Mouse (Mus musculus) splenic B cell, adult 2 months (primary cell): Measurements from ENCODE around the gene Cntn6.

Experiments used
- DNase-seq: peaks from one replicate; pipeline ENCODE4 v3.0.0-alpha.2; 2011; ENCODE audit warnings: low read depth, low spot score
- H3K27me3 ChIP-seq: 2 replicates; pipeline ENCODE4 v1.6.1; 2012; ENCODE audit warnings: mild to moderate bottlenecking, low read length, moderate library complexity, mixed read lengths; ENCODE audit not compliant: control insufficient read depth, poor library complexity, insufficient read depth, severe bottlenecking
- H3K36me3 ChIP-seq: 2 replicates; pipeline ENCODE4 v1.6.1; 2012; ENCODE audit warnings: mild to moderate bottlenecking, low read length, moderate library complexity, mixed read lengths; ENCODE audit not compliant: control insufficient read depth, poor library complexity, insufficient read depth, severe bottlenecking

The Cntn6 gene

DNA sequence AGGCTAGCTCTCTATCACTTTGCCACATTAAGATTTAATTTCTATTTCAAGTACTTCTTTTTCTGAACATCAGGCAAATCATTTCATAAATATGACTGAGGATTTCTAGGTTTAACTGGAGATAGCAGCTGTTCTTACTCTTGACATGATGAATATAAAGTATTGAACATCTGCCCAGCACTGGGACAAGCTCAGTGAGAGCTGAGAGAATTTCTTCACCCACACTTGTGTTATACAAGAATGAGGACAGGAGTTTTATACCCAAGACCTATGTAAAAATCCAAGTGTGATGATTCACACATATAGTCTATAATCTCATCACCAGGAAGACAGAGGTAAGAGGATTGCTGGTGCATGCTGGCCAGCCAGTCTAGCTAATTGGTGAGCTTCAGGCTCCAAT lies 393.2 kb downstream of the Cntn6 start:
- DNase-seq = no peak
- no peaks in the 10 kb centered on the region for H3K27me3 ChIP-seq
- no peaks in the 10 kb centered on the region for H3K36me3 ChIP-seq

DNA sequence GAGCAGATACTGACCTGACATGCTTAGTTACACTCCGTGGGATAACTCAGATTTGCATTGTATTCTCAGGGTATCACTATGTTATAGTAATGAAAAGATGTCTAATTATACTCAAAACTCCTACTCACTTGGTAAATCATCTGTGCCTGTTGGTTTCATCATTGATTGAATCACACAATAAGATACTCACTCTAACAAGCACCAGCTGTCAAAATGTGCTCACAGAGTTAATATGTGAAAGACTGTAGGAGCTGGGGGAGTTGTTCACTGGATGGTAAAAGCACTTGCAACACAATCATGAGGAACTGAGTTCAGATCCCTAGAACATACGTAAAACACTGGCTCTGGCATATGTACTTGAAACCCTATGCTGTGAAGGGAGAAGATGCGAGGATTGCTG lies 398.5 kb downstream of the Cntn6 start:
- no peaks in the 10 kb centered on the region for H3K36me3 ChIP-seq
- DNase-seq = no peak
- H3K27me3 ChIP-seq = no peaks in the 10 kb centered on the region
